In genomic region chr10:42271454-42272230, GRCm38 (mm10) we compare ENCODE assay signal across 10 mouse cellular contexts. TPM values are rescaled to one million over a fixed set of nuclear protein-coding genes. Genes with fewer than 3 reads are reported as not detected.
DNase-seq lines count a peak whose midpoint lies in the region; ATAC-seq and TF ChIP-seq lines count a peak whose summit lies in the region.
"Had no signal": no experiment of that assay in that cellular context is flagged by ENCODE, and none has a peak within 500 bp of the region (broad histone marks: within the 10 kb centered on the region; RNA-seq: fewer than 3 reads in every experiment).

No protein-coding gene starts in this region.

- H3K27ac ChIP-seq in forebrain, postnatal 0 days (ENCODE audit: low read depth, low read length), result no peak overlapping the region
- H3K27ac ChIP-seq in forebrain, embryonic 14.5 days (ENCODE audit: low read depth, low read length), result no peak overlapping the region
- 0 out of 2 replicates have a peak overlapping the region, but pooled peaks have one; percentile 47 for H3K27ac ChIP-seq in layer of hippocampus, adult 2 months
- H3K27ac ChIP-seq in ES-Bruce4 (ENCODE audit: insufficient read depth, low read length), result no peak overlapping the region
- peak overlapping the region; percentile 50 for H3K27ac ChIP-seq in intestine, postnatal 0 days (ENCODE audit: low read depth, low read length)
- H3K27ac ChIP-seq: stomach, embryonic 15.5 days had no signal

- H3K4me1 ChIP-seq in forebrain, postnatal 0 days (ENCODE audit: insufficient read depth), result peaks cover 16% of the 10 kb centered on the region; the same call in 1 of the 2 replicates
- H3K4me1 ChIP-seq in forebrain, embryonic 14.5 days (ENCODE audit: control insufficient read depth, insufficient read depth, low read length), result peaks cover 15% of the 10 kb centered on the region
- no peaks in the 10 kb centered on the region for H3K4me1 ChIP-seq in ES-Bruce4 (ENCODE audit: control insufficient read depth, insufficient read depth, low read length)
- peaks cover 22% of the 10 kb centered on the region for H3K4me1 ChIP-seq in intestine, postnatal 0 days (replicated peaks; ENCODE audit: control insufficient read depth, insufficient read depth, low read length)

- H3K4me2 ChIP-seq in forebrain, postnatal 0 days (ENCODE audit: low read depth), result 0 out of 2 replicates have a peak overlapping the region, but pooled peaks have one; percentile 2
- H3K4me2 ChIP-seq in forebrain, embryonic 14.5 days (ENCODE audit: low read length), result no peak overlapping the region
- peak overlapping the region; percentile 40 for H3K4me2 ChIP-seq in intestine, postnatal 0 days (replicated peaks; ENCODE audit: low read depth)
- H3K4me2 ChIP-seq: stomach, embryonic 15.5 days had no signal

- no peaks in the 10 kb centered on the region for H3K9me3 ChIP-seq in forebrain, postnatal 0 days (ENCODE audit: low read length)
- no peaks in the 10 kb centered on the region for H3K9me3 ChIP-seq in forebrain, embryonic 14.5 days (replicated peaks; ENCODE audit: control insufficient read depth, low read length)
- H3K9me3 ChIP-seq in ES-Bruce4 (replicated peaks; ENCODE audit: control insufficient read depth, insufficient read depth, low read length, poor library complexity, severe bottlenecking), result no peaks in the 10 kb centered on the region
- H3K9me3 ChIP-seq in intestine, postnatal 0 days (ENCODE audit: control insufficient read depth), result no peaks in the 10 kb centered on the region
- H3K9me3 ChIP-seq: stomach, embryonic 15.5 days had no signal

- no peaks in the 10 kb centered on the region; the same call in 1 of the 2 replicates for H3K36me3 ChIP-seq in forebrain, postnatal 0 days (ENCODE audit: insufficient read depth)
- no peaks in the 10 kb centered on the region for H3K36me3 ChIP-seq in forebrain, embryonic 14.5 days (ENCODE audit: control insufficient read depth, insufficient read depth, low read length)
- peaks cover 9% of the 10 kb centered on the region for H3K36me3 ChIP-seq in ES-Bruce4 (ENCODE audit: control insufficient read depth, insufficient read depth, low read length, poor library complexity, severe bottlenecking)
- peaks cover 26% of the 10 kb centered on the region for H3K36me3 ChIP-seq in intestine, postnatal 0 days (ENCODE audit: control insufficient read depth, insufficient read depth)

- H3K27me3 ChIP-seq in forebrain, postnatal 0 days (ENCODE audit: insufficient read depth, low read length), result no peaks in the 10 kb centered on the region
- 0 out of 2 replicates have a peak, but pooled peaks cover 3% of the 10 kb centered on the region for H3K27me3 ChIP-seq in forebrain, embryonic 14.5 days (replicated peaks; ENCODE audit: control insufficient read depth, insufficient read depth, low read length)
- H3K27me3 ChIP-seq in ES-Bruce4 (ENCODE audit: control insufficient read depth, insufficient read depth, low read length, poor library complexity, severe bottlenecking), result no peaks in the 10 kb centered on the region
- no peaks in the 10 kb centered on the region for H3K27me3 ChIP-seq in intestine, postnatal 0 days (replicated peaks; ENCODE audit: control insufficient read depth, insufficient read depth, low read length)
- H3K27me3 ChIP-seq: stomach, embryonic 15.5 days had no signal

- WGBS in forebrain, postnatal 0 days, result 53% methylated on average over 11 of the region's 11 CpGs
- WGBS in forebrain, embryonic 14.5 days, result 54% methylated on average over 11 of the region's 11 CpGs
- WGBS in intestine, postnatal 0 days, result 54% methylated on average over 11 of the region's 11 CpGs

- DNase-seq in forebrain, postnatal 0 days, result no peak
- DNase-seq in forebrain, embryonic 14.5 days (ENCODE audit: low spot score), result no peak
- DNase-seq in layer of hippocampus, adult 2 months (ENCODE audit: low spot score in 2 of 2), result no peak
- DNase-seq in layer of hippocampus, adult 18-20 months (ENCODE audit: low spot score in 2 of 2), result no peak
- no peak for DNase-seq in natural killer cell, adult 2 months (ENCODE audit: low spot score in 2 of 2)
- no peak for DNase-seq in urinary bladder, postnatal 4 days (ENCODE audit: low spot score in 2 of 2)
- DNase-seq: cerebellum, postnatal 36 days had no signal

- no peak for TF ChIP-seq POLR2A in ES-Bruce4 (IDR thresholded peaks at IDR 0.05; ENCODE audit: insufficient read depth, low read length)

- TF ChIP-seq EP300 in ES-Bruce4 (IDR thresholded peaks at IDR 0.05; ENCODE audit: insufficient read depth, low read depth, low read length), result no peak

- no peak for ATAC-seq in forebrain, postnatal 0 days
- ATAC-seq in forebrain, embryonic 14.5 days, result no peak
- ATAC-seq in intestine, postnatal 0 days, result no peak

- no peak overlapping the region for H3K9ac ChIP-seq in forebrain, postnatal 0 days
- no peak overlapping the region for H3K9ac ChIP-seq in forebrain, embryonic 14.5 days (ENCODE audit: low read length)
- 0 out of 2 replicates have a peak overlapping the region, but pooled peaks have one; percentile 16 for H3K9ac ChIP-seq in ES-Bruce4 (ENCODE audit: low read depth, poor library complexity, severe bottlenecking)
- H3K9ac ChIP-seq in intestine, postnatal 0 days (ENCODE audit: low read depth, low read length), result no peak overlapping the region
- H3K9ac ChIP-seq: stomach, embryonic 15.5 days had no signal

- no peak overlapping the region for H3K4me3 ChIP-seq in forebrain, postnatal 0 days (ENCODE audit: low read depth, low read length)
- H3K4me3 ChIP-seq in forebrain, embryonic 14.5 days (ENCODE audit: low read depth, low read length), result no peak overlapping the region
- no peak overlapping the region for H3K4me3 ChIP-seq in layer of hippocampus, adult 2 months
- no peak overlapping the region for H3K4me3 ChIP-seq in ES-Bruce4 (ENCODE audit: low read depth, low read length)
- H3K4me3 ChIP-seq in intestine, postnatal 0 days (ENCODE audit: low read depth, low read length), result no peak overlapping the region
- H3K4me3 ChIP-seq: stomach, embryonic 15.5 days had no signal

- TF ChIP-seq CTCF in forebrain, postnatal 0 days (IDR thresholded peaks at IDR 0.05; ENCODE audit: low read depth), result no peak
- TF ChIP-seq CTCF in layer of hippocampus, adult 2 months (conservative IDR thresholded peaks at IDR 0.05), result no peak
- no peak for TF ChIP-seq CTCF in ES-Bruce4 (IDR thresholded peaks at IDR 0.05; ENCODE audit: low read depth, low read length)
- TF ChIP-seq CTCF in intestine, postnatal 0 days (IDR thresholded peaks at IDR 0.05; ENCODE audit: low read depth), result no peak

RNA-seq across cellular contexts. Expression of gene Foxo3, which starts 4.9 kb away (rescaled TPM):
- 24.2 and 29.1 TPM in 2 replicates for total RNA-seq in forebrain, postnatal 0 days (2014; rRNA removed)
- 6.4 and 6.5 TPM in 2 replicates for polyA plus RNA-seq in forebrain, postnatal 0 days (2015; fragmentation: Nextera tagmentation; extraction: Ambion mirVana)
- polyA plus RNA-seq in forebrain, embryonic 14.5 days (2014; fragmentation: Nextera tagmentation; extraction: Ambion mirVana), result 5.4 and 5.6 TPM in 2 replicates
- 10 to 100 TPM; 47.5 to 53.2 TPM for total RNA-seq in layer of hippocampus, adult 2 months (2021)
- 10 to 100 TPM; 51.2 to 55.5 TPM for total RNA-seq in layer of hippocampus, adult 18-20 months (2021)
- polyA plus RNA-seq in ES-Bruce4 (2011; ENCODE audit: insufficient read depth, insufficient read length, low read depth, missing spikeins), result 42.1 and 44.9 TPM in 2 replicates
- 9.3 and 9.8 TPM in 2 replicates for polyA plus RNA-seq in intestine, postnatal 0 days (2015; fragmentation: Nextera tagmentation; extraction: Ambion mirVana)

Comparison
In these comparisons a context has a peak if more than half of its experiments do, and no peak if none do; other contexts are left out.
1. H3K27ac ChIP-seq: peak in layer of hippocampus, adult 2 months (single experiment) and intestine, postnatal 0 days (single experiment); none in forebrain, postnatal 0 days (single experiment), forebrain, embryonic 14.5 days (single experiment) and ES-Bruce4 (single experiment).